Mouse (Mus musculus) lung, embryonic 16.5 days (tissue): Measurements from ENCODE around the gene Gm4881. TPM values are rescaled to one million over a fixed set of nuclear protein-coding genes. Genes with fewer than 3 reads are reported as not detected.

ENCODE experiments used
- ATAC-seq: fragments of 200-750 bp; cut with Nextera tagmentation; 2 replicates; pipeline ENCODE4 v1.8.0; 2017; ENCODE audit warnings: low read depth, mild to moderate bottlenecking, moderate library complexity
- H3K27ac ChIP-seq: fragments of 300-500 bp; sonication (generic); 2 replicates; pipeline ENCODE4 v1.5.1; 2014; ENCODE audit warnings: mild to moderate bottlenecking, control low read depth, low read length
- H3K27me3 ChIP-seq: fragments of 300-500 bp; sonication (generic); 2 replicates; pipeline ENCODE4 v1.6.1; 2014; ENCODE audit warnings: low read depth, low read length, mixed read lengths; ENCODE audit not compliant: control insufficient read depth, insufficient read depth
- H3K36me3 ChIP-seq: fragments of 300-500 bp; sonication (generic); 2 replicates; pipeline ENCODE4 v1.6.1; 2014; ENCODE audit warnings: low read length; ENCODE audit not compliant: control insufficient read depth, insufficient read depth
- H3K4me1 ChIP-seq: fragments of 300-500 bp; sonication (generic); replicated peaks from 2 replicates; pipeline ENCODE4 v1.6.1; 2014; ENCODE audit warnings: low read length, mixed read lengths; ENCODE audit not compliant: control insufficient read depth, insufficient read depth
- H3K4me2 ChIP-seq: fragments of 300-500 bp; sonication (generic); 2 replicates; pipeline ENCODE4 v1.6.1; 2014; ENCODE audit warnings: low read depth, low read length, control low read depth
- H3K4me3 ChIP-seq: fragments of 300-500 bp; sonication (generic); 2 replicates; pipeline ENCODE4 v1.5.1; 2014; ENCODE audit warnings: mild to moderate bottlenecking, low read length, control low read depth
- H3K9ac ChIP-seq: fragments of 300-500 bp; sonication (generic); 2 replicates; pipeline ENCODE4 v1.6.1; 2014; ENCODE audit warnings: low read length, control low read depth
- H3K9me3 ChIP-seq: fragments of 300-500 bp; sonication (generic); 2 replicates; pipeline ENCODE4 v1.6.1; 2016; ENCODE audit warnings: low read length; ENCODE audit not compliant: control insufficient read depth
- WGBS: fragments of 180-500 bp; shearing (Covaris S2); extraction: QIAGEN DNeasy Blood & Tissue Kit; methylation state at CpG from one replicate; pipeline ENCODE4 v1.1.7; 2014; 5-methylcytosine and 5-hydroxymethylcytosine counted together
- polyA plus RNA-seq: library from polyadenylated mRNA; unstranded; fragments of >200 nt; fragmentation: Nextera tagmentation; extraction: Ambion mirVana; gene quantifications from 2 replicates; pipeline ENCODE4 v1.2.1, GENCODE M21; 2015

The Gm4881 gene
- polyA plus RNA-seq, 1 experiment from 2014 or later, result not detected

- Histone ChIP-seq H3K4me1 (peaks cover 7% of the 10 kb centered on the region), H3K27me3 (no peaks in the 10 kb centered on the region)
Observed at GRCm38 (mm10) chr7:24974893-24975595, 30.8 kb upstream of the Gm4881 start.

GRCm38 (mm10) chr7:24973902-24974301 is 29.6 kb upstream of the Gm4881 start:
- no peak overlapping the region for H3K4me3 ChIP-seq
- no peak for ATAC-seq
- no peaks in the 10 kb centered on the region for H3K27me3 ChIP-seq
- H3K9me3 ChIP-seq, result no peaks in the 10 kb centered on the region
- no peak overlapping the region for H3K9ac ChIP-seq
- no peak overlapping the region for H3K27ac ChIP-seq
- no peak overlapping the region for H3K4me2 ChIP-seq
- WGBS, result 64% methylated on average over 5 of the region's 5 CpGs
- H3K36me3 ChIP-seq, result no peaks in the 10 kb centered on the region
- H3K4me1 ChIP-seq, result peaks cover 7% of the 10 kb centered on the region

More at GRCm38 (mm10) chr7:24974893-24975595, 30.8 kb upstream of the Gm4881 start:
- Histone ChIP-seq H3K4me2 (no peak overlapping the region), H3K4me3 (no peak overlapping the region), H3K9me3 (no peaks in the 10 kb centered on the region), H3K27ac (no peak overlapping the region), H3K36me3 (no peaks in the 10 kb centered on the region), H3K9ac (no peak overlapping the region)
- ATAC-seq, result no peak
- 25% methylated on average over 9 of the region's 9 CpGs for WGBS

- Histone ChIP-seq H3K4me1 (peaks cover 7% of the 10 kb centered on the region), H3K36me3 (no peaks in the 10 kb centered on the region), H3K9ac (no peak overlapping the region), H3K27me3 (no peaks in the 10 kb centered on the region), H3K9me3 (no peaks in the 10 kb centered on the region), H3K4me3 (no peak overlapping the region), H3K4me2 (no peak overlapping the region), H3K27ac (no peak overlapping the region)
- ATAC-seq, result no peak
- WGBS, result 71% methylated on average over 4 of the region's 4 CpGs
Observed at GRCm38 (mm10) chr7:24973208-24973607, 28.9 kb upstream of the Gm4881 start.

- Histone ChIP-seq H3K27ac (peak within 1 kb of the TSS; percentile 77), H3K4me2 (peak within 1 kb of the TSS; percentile 68), H3K27me3 (no peaks in the 10 kb centered on the region), H3K4me1 (peaks cover 7% of the 10 kb centered on the region), H3K36me3 (no peaks in the 10 kb centered on the region), H3K9ac (peak within 1 kb of the TSS; percentile 84), H3K9me3 (no peaks in the 10 kb centered on the region), H3K4me3 (peak within 1 kb of the TSS; percentile 85)
- under 1% methylated on average over 45 of the region's 45 CpGs for WGBS
- ATAC-seq, result peak; percentile 94
Observed at GRCm38 (mm10) chr7:24971972-24972893, 27.9 kb upstream of the Gm4881 start, which contains the start of gene Rabac1. Gene Rabac1, minus strand, starts transcription at chr7:24972754.

- ATAC-seq, result no peak
- Histone ChIP-seq H3K9me3 (no peaks in the 10 kb centered on the region), H3K4me2 (peak overlapping the region; percentile 68), H3K4me1 (peaks cover 7% of the 10 kb centered on the region), H3K9ac (peak overlapping the region; percentile 84), H3K27ac (peak overlapping the region; percentile 2; the same call in 1 of the 2 replicates), H3K4me3 (peak overlapping the region; percentile 85), H3K27me3 (no peaks in the 10 kb centered on the region), H3K36me3 (no peaks in the 10 kb centered on the region)
- WGBS, result 6% methylated on average over 19 of the region's 19 CpGs
Observed at GRCm38 (mm10) chr7:24971261-24971971, 27.1 kb upstream of the Gm4881 start.

GRCm38 (mm10) chr7:24970341-24970740 is 26.0 kb upstream of the Gm4881 start:
- Histone ChIP-seq H3K9ac (no peak overlapping the region), H3K4me3 (no peak overlapping the region), H3K27ac (no peak overlapping the region), H3K4me2 (no peak overlapping the region), H3K9me3 (no peaks in the 10 kb centered on the region), H3K36me3 (no peaks in the 10 kb centered on the region), H3K27me3 (no peaks in the 10 kb centered on the region), H3K4me1 (peaks cover 7% of the 10 kb centered on the region)
- WGBS, result 93% methylated on average over 3 of the region's 3 CpGs
- no peak for ATAC-seq

GRCm38 (mm10) chr7:24969805-24970204 is 25.5 kb upstream of the Gm4881 start:
- Histone ChIP-seq H3K9ac (no peak overlapping the region), H3K4me1 (peaks cover 7% of the 10 kb centered on the region), H3K9me3 (no peaks in the 10 kb centered on the region), H3K4me2 (no peak overlapping the region), H3K36me3 (no peaks in the 10 kb centered on the region), H3K4me3 (no peak overlapping the region), H3K27me3 (no peaks in the 10 kb centered on the region), H3K27ac (no peak overlapping the region)
- no peak for ATAC-seq
- WGBS, result 73% methylated on average over 12 of the region's 12 CpGs

- H3K4me3 ChIP-seq, result no peak overlapping the region
- no peak overlapping the region for H3K27ac ChIP-seq
- ATAC-seq, result no peak
- peaks cover 7% of the 10 kb centered on the region for H3K4me1 ChIP-seq
- no peaks in the 10 kb centered on the region for H3K27me3 ChIP-seq
- H3K36me3 ChIP-seq, result no peaks in the 10 kb centered on the region
- H3K9me3 ChIP-seq, result no peaks in the 10 kb centered on the region
- 75% methylated on average over 6 of the region's 6 CpGs for WGBS
- no peak overlapping the region for H3K9ac ChIP-seq
- no peak overlapping the region for H3K4me2 ChIP-seq
Observed at GRCm38 (mm10) chr7:24968463-24968862, 24.2 kb upstream of the Gm4881 start.

GRCm38 (mm10) chr7:24967966-24968365 is 23.7 kb upstream of the Gm4881 start:
- Histone ChIP-seq H3K27ac (no peak overlapping the region), H3K4me3 (no peak overlapping the region), H3K4me1 (peaks cover 7% of the 10 kb centered on the region), H3K36me3 (no peaks in the 10 kb centered on the region), H3K27me3 (no peaks in the 10 kb centered on the region), H3K4me2 (no peak overlapping the region), H3K9ac (no peak overlapping the region), H3K9me3 (no peaks in the 10 kb centered on the region)
- no peak for ATAC-seq
- 73% methylated on average over 8 of the region's 8 CpGs for WGBS
